In genomic region chr7:125188986-125189385, GRCm38 (mm10) we compare ENCODE assay signal across 12 mouse cellular contexts.
"Had no signal": no experiment of that assay in that cellular context is flagged by ENCODE, and none has a peak within 500 bp of the region (broad histone marks: within the 10 kb centered on the region; RNA-seq: fewer than 3 reads in every experiment).

No protein-coding gene starts in this region.

- H3K36me3 ChIP-seq: limb, embryonic 13.5 days; midbrain, embryonic 12.5 days; stomach, embryonic 15.5 days had no signal

- H3K9me3 ChIP-seq: limb, embryonic 13.5 days; midbrain, embryonic 12.5 days; stomach, embryonic 15.5 days had no signal

- H3K9ac ChIP-seq: limb, embryonic 13.5 days; liver, embryonic 14.5 days; midbrain, embryonic 12.5 days; stomach, embryonic 15.5 days had no signal

- H3K4me2 ChIP-seq: limb, embryonic 13.5 days; midbrain, embryonic 12.5 days; stomach, embryonic 15.5 days had no signal

- H3K27ac ChIP-seq: limb, embryonic 13.5 days; liver, embryonic 14.5 days; midbrain, embryonic 12.5 days; stomach, embryonic 15.5 days had no signal

- DNase-seq: kidney, adult 8-10 months; layer of hippocampus, adult 9-11 months; layer of hippocampus, postnatal 36 days; lung, adult 18-20 months; retina, postnatal 1 day; right cerebral cortex, postnatal 4 days; thymus, adult 2 months; thymus, postnatal 25 days had no signal

- H3K4me3 ChIP-seq: limb, embryonic 13.5 days; midbrain, embryonic 12.5 days; stomach, embryonic 15.5 days had no signal

- H3K4me1 ChIP-seq: limb, embryonic 13.5 days; midbrain, embryonic 12.5 days; stomach, embryonic 15.5 days had no signal

- H3K27me3 ChIP-seq: limb, embryonic 13.5 days; midbrain, embryonic 12.5 days; stomach, embryonic 15.5 days had no signal
